18 mouse cellular contexts compared by ENCODE assay signal in the genomic region with DNA sequence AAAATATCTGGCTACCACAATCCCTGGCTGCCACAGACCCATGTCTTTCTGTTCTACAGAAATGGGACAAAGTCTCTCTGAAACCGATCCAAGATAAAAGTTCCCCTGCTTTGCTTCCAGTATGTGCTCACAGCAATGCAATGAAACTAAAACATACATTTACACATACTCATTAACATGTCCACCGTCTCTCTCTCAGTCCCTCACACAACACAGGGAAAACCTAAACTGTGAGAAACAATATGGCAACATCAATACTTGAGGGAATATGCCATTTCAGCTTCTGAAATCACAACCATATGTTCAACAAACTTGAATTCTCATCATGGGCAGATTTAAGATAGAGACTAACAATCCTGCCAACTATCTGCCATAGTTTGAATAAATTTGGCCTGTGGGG.
"Had no signal": no experiment of that assay in that cellular context is flagged by ENCODE, and none has a peak within 500 bp of the region (broad histone marks: within the 10 kb centered on the region; RNA-seq: fewer than 3 reads in every experiment).

No protein-coding gene starts in this region.

- H3K27me3 ChIP-seq: kidney, embryonic 15.5 days; liver, embryonic 13.5 days had no signal

- H3K9ac ChIP-seq: kidney, embryonic 15.5 days; liver, embryonic 13.5 days; lung, embryonic 14.5 days had no signal

- H3K36me3 ChIP-seq: kidney, embryonic 15.5 days; liver, embryonic 13.5 days had no signal

- H3K4me1 ChIP-seq: kidney, embryonic 15.5 days; liver, embryonic 13.5 days had no signal

- DNase-seq: kidney, adult 8-10 months; kidney, postnatal 10 days; kidney, postnatal 36 days; layer of hippocampus, postnatal 36 days; liver, embryonic 13.5 days; lung, embryonic 14.5 days; midbrain, embryonic 14.5 days; right cerebral cortex, adult 18-20 months; right cerebral cortex, postnatal 14 days; right cerebral cortex, postnatal 4 days; thymus, adult 2 months; thymus, postnatal 14 days; thymus, postnatal 4 days had no signal

- ATAC-seq: lung, postnatal 0 days had no signal

- H3K9me3 ChIP-seq: kidney, embryonic 15.5 days; liver, embryonic 13.5 days had no signal

- H3K4me2 ChIP-seq: kidney, embryonic 15.5 days; liver, embryonic 13.5 days; lung, embryonic 14.5 days had no signal

- H3K27ac ChIP-seq: kidney, embryonic 15.5 days; left cerebral cortex, adult 2 months; liver, embryonic 13.5 days; macrophage; stomach, postnatal 0 days had no signal

- H3K4me3 ChIP-seq: kidney, embryonic 15.5 days; left cerebral cortex, adult 2 months; liver, embryonic 13.5 days had no signal
